Mouse (Mus musculus) midbrain, embryonic 13.5 days (tissue): ENCODE results near the gene Tent5b. TPM values are rescaled to one million over a fixed set of nuclear protein-coding genes. Genes with fewer than 3 reads are reported as not detected.

Experiments used
- polyA plus RNA-seq: library from polyadenylated mRNA; unstranded; fragments of >200 nt; fragmentation: Nextera tagmentation; extraction: Ambion mirVana; gene quantifications from 2 replicates; pipeline ENCODE4 v1.2.1, GENCODE M21; 2015

The Tent5b gene
- polyA plus RNA-seq, 1 experiment from 2014 or later = 0.31 TPM

Other genes with a start within 250 kb of the Tent5b start
- 0.79 and 2.3 TPM in 2 replicates for gene Map3k6, start 239.3 kb upstream of the Tent5b start, polyA plus RNA-seq
- 0.40 and 0.66 TPM in 2 replicates for gene Sytl1, start 217.0 kb upstream of the Tent5b start, polyA plus RNA-seq
- gene Tmem222, start 202.3 kb upstream of the Tent5b start, polyA plus RNA-seq = 103 TPM in 2 replicates
- 18.2 and 21.8 TPM in 2 replicates for gene Wdtc1, start 126.7 kb upstream of the Tent5b start, polyA plus RNA-seq
- gene Slc9a1, start 110.4 kb upstream of the Tent5b start, polyA plus RNA-seq = 6.8 and 7.9 TPM in 2 replicates
- gene Trnp1, start 18.4 kb downstream of the Tent5b start, polyA plus RNA-seq = 1.2 and 1.9 TPM in 2 replicates
- 0.15 and 0.24 TPM in 2 replicates for gene Kdf1, start 38.8 kb downstream of the Tent5b start, polyA plus RNA-seq
- 256 and 272 TPM in 2 replicates for gene Nudc, start 65.9 kb downstream of the Tent5b start, polyA plus RNA-seq
- not detected in 2 replicates for gene Nr0b2, start 73.2 kb downstream of the Tent5b start, polyA plus RNA-seq
- gene Gpatch3, start 94.6 kb downstream of the Tent5b start, polyA plus RNA-seq = 7.6 and 7.8 TPM in 2 replicates
- gene Gpn2, start 104.2 kb downstream of the Tent5b start, polyA plus RNA-seq = 20.6 and 23.5 TPM in 2 replicates
- 0.89 and 1.2 TPM in 2 replicates for gene Sfn, start 122.0 kb downstream of the Tent5b start, polyA plus RNA-seq
- gene Zdhhc18, start 170.0 kb downstream of the Tent5b start, polyA plus RNA-seq = 3.5 and 4.1 TPM in 2 replicates
- 13.7 and 16.0 TPM in 2 replicates for gene Pigv, start 192.5 kb downstream of the Tent5b start, polyA plus RNA-seq